Mouse (Mus musculus): ENCODE results near the gene Bdh1. TPM values are rescaled to one million over a fixed set of nuclear protein-coding genes. Genes with fewer than 3 reads are reported as not detected.

The Bdh1 gene
- polyA plus RNA-seq, 1 experiment from 2014 or later: 1.9 TPM

DNA sequence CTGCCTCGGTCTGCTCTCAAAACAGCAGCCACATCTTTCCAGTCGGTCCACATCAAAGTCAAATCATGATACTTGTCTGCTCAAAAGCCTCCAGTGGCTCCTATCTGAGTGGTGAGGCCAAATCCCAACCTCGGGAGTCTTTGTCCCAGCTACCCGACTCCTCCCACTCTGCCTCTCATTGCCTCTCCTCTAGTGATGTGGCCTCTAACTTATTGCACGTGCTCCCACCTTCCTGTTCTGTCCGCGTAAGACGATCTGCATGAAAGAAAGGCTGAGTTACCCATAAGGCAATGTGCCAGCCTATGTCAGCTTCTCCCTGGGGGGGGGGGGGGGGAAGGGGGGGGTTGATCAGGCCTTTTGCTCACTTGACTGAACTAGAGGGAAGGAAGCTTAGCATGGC is 20.0 kb upstream of the Bdh1 start:
- no peak for TF ChIP-seq CTCF (IDR thresholded peaks at IDR 0.05)
- TF ChIP-seq EP300 (IDR thresholded peaks at IDR 0.05): no peak
- ATAC-seq (no peak), DNase-seq (ENCODE audit: low spot score) (no peak)
- no peaks in the 10 kb centered on the region for H3K9me3 ChIP-seq (ENCODE audit: low read length)
- WGBS: 36% methylated on average over 8 of the region's 8 CpGs
- H3K27ac ChIP-seq (ENCODE audit: low read length): no peak overlapping the region
- no peaks in the 10 kb centered on the region for H3K27me3 ChIP-seq (replicated peaks; ENCODE audit: insufficient read depth, low read length)
- H3K36me3 ChIP-seq (ENCODE audit: insufficient read depth, low read length): no peaks in the 10 kb centered on the region
- H3K4me1 ChIP-seq (ENCODE audit: insufficient read depth, low read depth, low read length): no peaks in the 10 kb centered on the region
- no peak overlapping the region for H3K4me2 ChIP-seq (replicated peaks; ENCODE audit: low read depth, low read length)
- no peak overlapping the region for H3K4me3 ChIP-seq (ENCODE audit: low read depth, low read length)
- H3K9ac ChIP-seq (replicated peaks; ENCODE audit: low read depth): no peak overlapping the region

- Histone ChIP-seq H3K9me3 (ENCODE audit: low read length) (no peaks in the 10 kb centered on the region), H3K27me3 (replicated peaks; ENCODE audit: insufficient read depth, low read length) (no peaks in the 10 kb centered on the region), H3K4me3 (ENCODE audit: low read depth, low read length) (no peak overlapping the region), H3K27ac (ENCODE audit: low read length) (no peak overlapping the region), H3K9ac (replicated peaks; ENCODE audit: low read depth) (no peak overlapping the region), H3K36me3 (ENCODE audit: insufficient read depth, low read length) (no peaks in the 10 kb centered on the region), H3K4me2 (replicated peaks; ENCODE audit: low read depth, low read length) (no peak overlapping the region), H3K4me1 (ENCODE audit: insufficient read depth, low read depth, low read length) (no peaks in the 10 kb centered on the region)
- WGBS: 84% methylated on average over 4 of the region's 4 CpGs
- no peak for DNase-seq (ENCODE audit: low spot score)
- TF ChIP-seq CTCF (IDR thresholded peaks at IDR 0.05): no peak
- no peak for TF ChIP-seq EP300 (IDR thresholded peaks at IDR 0.05)
- no peak for ATAC-seq
Measured at GRCm38 (mm10) chr16:31403971-31404370, 18.1 kb upstream of the Bdh1 start.

DNA sequence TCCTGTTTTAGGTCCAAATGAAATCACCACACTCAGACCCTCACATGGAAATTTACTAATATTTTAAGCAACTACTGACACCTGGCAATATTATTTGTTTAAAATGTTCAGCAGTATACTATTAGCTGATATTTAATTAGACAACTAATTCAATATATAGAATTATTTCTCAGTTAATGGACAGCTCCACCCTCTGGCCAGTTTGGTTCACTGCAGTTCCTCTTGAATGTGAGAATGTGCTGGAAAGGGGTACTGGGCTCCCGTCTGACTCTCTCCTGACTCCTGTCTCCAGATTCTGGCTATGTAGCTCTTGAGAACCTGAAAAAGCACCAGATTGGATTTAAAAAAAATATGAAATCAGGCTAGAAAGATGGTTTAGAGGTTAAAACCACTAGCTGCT is 17.0 kb upstream of the Bdh1 start:
- Histone ChIP-seq H3K4me1 (ENCODE audit: insufficient read depth, low read depth, low read length) (no peaks in the 10 kb centered on the region), H3K4me2 (replicated peaks; ENCODE audit: low read depth, low read length) (no peak overlapping the region), H3K36me3 (ENCODE audit: insufficient read depth, low read length) (no peaks in the 10 kb centered on the region), H3K9me3 (ENCODE audit: low read length) (no peaks in the 10 kb centered on the region), H3K9ac (replicated peaks; ENCODE audit: low read depth) (no peak overlapping the region), H3K4me3 (ENCODE audit: low read depth, low read length) (no peak overlapping the region), H3K27ac (ENCODE audit: low read length) (no peak overlapping the region), H3K27me3 (replicated peaks; ENCODE audit: insufficient read depth, low read length) (no peaks in the 10 kb centered on the region)
- TF ChIP-seq EP300 (IDR thresholded peaks at IDR 0.05) (no peak), CTCF (IDR thresholded peaks at IDR 0.05) (peak; percentile 57)
- 51% methylated on average over 1 of the region's 1 CpGs for WGBS
- no peak for ATAC-seq
- DNase-seq (ENCODE audit: low spot score): no peak

DNA sequence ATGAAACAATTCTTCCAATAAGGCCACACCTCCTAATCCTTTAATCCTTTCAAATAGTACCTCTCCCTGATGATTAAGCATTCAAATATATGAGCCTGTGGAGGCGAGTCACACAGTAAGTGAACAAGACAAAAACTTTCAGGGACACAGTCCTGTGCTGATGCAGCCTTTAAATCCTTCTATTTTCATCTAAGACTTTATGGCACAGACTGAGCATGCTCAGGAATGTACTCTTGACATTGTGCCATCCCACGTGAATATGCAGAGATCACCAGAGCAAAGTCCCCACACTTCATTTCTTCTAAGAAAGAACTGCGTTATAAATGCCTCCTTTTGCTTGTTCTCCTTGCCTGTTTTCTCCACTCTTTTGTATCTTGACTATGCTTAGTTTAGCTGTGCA is 14.2 kb upstream of the Bdh1 start:
- Histone ChIP-seq H3K4me1 (ENCODE audit: insufficient read depth, low read depth, low read length) (no peaks in the 10 kb centered on the region), H3K9me3 (ENCODE audit: low read length) (no peaks in the 10 kb centered on the region), H3K27ac (ENCODE audit: low read length) (no peak overlapping the region), H3K36me3 (ENCODE audit: insufficient read depth, low read length) (no peaks in the 10 kb centered on the region), H3K9ac (replicated peaks; ENCODE audit: low read depth) (no peak overlapping the region), H3K4me2 (replicated peaks; ENCODE audit: low read depth, low read length) (no peak overlapping the region), H3K27me3 (replicated peaks; ENCODE audit: insufficient read depth, low read length) (no peaks in the 10 kb centered on the region), H3K4me3 (ENCODE audit: low read depth, low read length) (no peak overlapping the region)
- no peak for DNase-seq (ENCODE audit: low spot score)
- ATAC-seq: no peak
- TF ChIP-seq EP300 (IDR thresholded peaks at IDR 0.05) (no peak), CTCF (IDR thresholded peaks at IDR 0.05) (no peak)
- WGBS: 65% methylated on average over 3 of the region's 3 CpGs

- no peak overlapping the region for H3K9ac ChIP-seq (replicated peaks; ENCODE audit: low read depth)
- H3K9me3 ChIP-seq (ENCODE audit: low read length): no peaks in the 10 kb centered on the region
- no peaks in the 10 kb centered on the region for H3K27me3 ChIP-seq (replicated peaks; ENCODE audit: insufficient read depth, low read length)
- DNase-seq (ENCODE audit: low spot score) (no peak), ATAC-seq (peak; percentile 23; the same call in 1 of the 2 replicates)
- H3K36me3 ChIP-seq (ENCODE audit: insufficient read depth, low read length): no peaks in the 10 kb centered on the region
- TF ChIP-seq EP300 (IDR thresholded peaks at IDR 0.05): no peak
- no peak for TF ChIP-seq CTCF (IDR thresholded peaks at IDR 0.05)
- no peak overlapping the region for H3K4me3 ChIP-seq (ENCODE audit: low read depth, low read length)
- 51% methylated on average over 4 of the region's 4 CpGs for WGBS
- H3K4me2 ChIP-seq (replicated peaks; ENCODE audit: low read depth, low read length): no peak overlapping the region
- no peak overlapping the region for H3K27ac ChIP-seq (ENCODE audit: low read length)
- no peaks in the 10 kb centered on the region for H3K4me1 ChIP-seq (ENCODE audit: insufficient read depth, low read depth, low read length)
Measured at GRCm38 (mm10) chr16:31410969-31411368, 11.1 kb upstream of the Bdh1 start.

DNA sequence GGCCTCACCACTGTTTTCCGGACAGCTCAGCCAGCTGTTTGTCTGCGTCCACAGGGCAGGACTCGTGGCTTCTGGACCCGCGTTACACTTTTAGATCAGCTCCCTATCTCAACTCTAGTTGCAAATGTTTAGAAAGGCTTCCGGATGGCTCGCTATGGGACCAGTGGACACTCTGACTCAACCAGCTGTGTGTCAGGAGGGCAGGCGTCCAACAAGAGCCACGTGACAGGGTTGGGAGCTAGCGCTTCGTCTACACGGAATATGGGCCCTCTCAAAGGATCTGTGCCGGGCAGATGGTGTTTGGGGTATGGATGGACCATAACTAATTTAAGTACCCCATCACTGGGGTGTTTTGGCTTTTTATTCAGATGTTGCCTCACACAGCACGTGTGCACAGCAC is 9.8 kb upstream of the Bdh1 start:
- Histone ChIP-seq H3K36me3 (ENCODE audit: insufficient read depth, low read length) (no peaks in the 10 kb centered on the region), H3K27me3 (replicated peaks; ENCODE audit: insufficient read depth, low read length) (no peaks in the 10 kb centered on the region), H3K4me3 (ENCODE audit: low read depth, low read length) (no peak overlapping the region), H3K4me2 (replicated peaks; ENCODE audit: low read depth, low read length) (no peak overlapping the region), H3K9me3 (ENCODE audit: low read length) (no peaks in the 10 kb centered on the region), H3K27ac (ENCODE audit: low read length) (no peak overlapping the region), H3K4me1 (ENCODE audit: insufficient read depth, low read depth, low read length) (no peaks in the 10 kb centered on the region), H3K9ac (replicated peaks; ENCODE audit: low read depth) (no peak overlapping the region)
- TF ChIP-seq EP300 (IDR thresholded peaks at IDR 0.05): no peak
- no peak for TF ChIP-seq CTCF (IDR thresholded peaks at IDR 0.05)
- DNase-seq (ENCODE audit: low spot score) (peak; percentile 55), ATAC-seq (peak; percentile 73)
- WGBS: 41% methylated on average over 14 of the region's 14 CpGs

DNA sequence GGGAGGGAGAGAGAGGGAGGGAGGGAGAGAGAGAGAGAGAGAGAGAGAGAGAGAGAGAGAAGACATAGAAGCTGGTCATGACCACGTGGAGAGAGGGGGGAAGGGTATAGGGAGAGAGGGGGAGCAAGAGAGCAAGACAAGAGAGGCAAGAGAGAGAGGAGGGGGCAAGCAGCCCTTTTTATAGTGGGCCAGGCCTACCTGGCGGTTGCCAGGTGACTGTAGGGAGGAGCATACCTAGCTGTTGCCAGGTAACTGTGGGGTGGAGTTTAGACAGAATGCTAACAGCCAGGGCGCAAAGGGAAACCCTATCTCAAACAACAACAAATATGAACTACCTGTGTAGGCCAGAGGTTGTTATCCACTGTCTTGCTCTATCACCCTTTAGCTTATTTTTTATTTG is 8.3 kb upstream of the Bdh1 start:
- WGBS: 47% methylated on average over 2 of the region's 3 CpGs
- TF ChIP-seq CTCF (IDR thresholded peaks at IDR 0.05) (no peak), EP300 (IDR thresholded peaks at IDR 0.05) (no peak)
- DNase-seq (ENCODE audit: low spot score) (no peak), ATAC-seq (no peak)
- H3K27ac ChIP-seq (ENCODE audit: low read length): no peak overlapping the region
- H3K9me3 ChIP-seq (ENCODE audit: low read length): no peaks in the 10 kb centered on the region
- H3K4me1 ChIP-seq (ENCODE audit: insufficient read depth, low read depth, low read length): no peaks in the 10 kb centered on the region
- H3K4me2 ChIP-seq (replicated peaks; ENCODE audit: low read depth, low read length): no peak overlapping the region
- no peaks in the 10 kb centered on the region for H3K27me3 ChIP-seq (replicated peaks; ENCODE audit: insufficient read depth, low read length)
- no peak overlapping the region for H3K4me3 ChIP-seq (ENCODE audit: low read depth, low read length)
- no peak overlapping the region for H3K9ac ChIP-seq (replicated peaks; ENCODE audit: low read depth)
- H3K36me3 ChIP-seq (ENCODE audit: insufficient read depth, low read length): no peaks in the 10 kb centered on the region

Data from lung, postnatal 0 days (tissue).